Mouse (Mus musculus): ENCODE measurements around the gene Prickle2.

Gene Prickle2

DNA sequence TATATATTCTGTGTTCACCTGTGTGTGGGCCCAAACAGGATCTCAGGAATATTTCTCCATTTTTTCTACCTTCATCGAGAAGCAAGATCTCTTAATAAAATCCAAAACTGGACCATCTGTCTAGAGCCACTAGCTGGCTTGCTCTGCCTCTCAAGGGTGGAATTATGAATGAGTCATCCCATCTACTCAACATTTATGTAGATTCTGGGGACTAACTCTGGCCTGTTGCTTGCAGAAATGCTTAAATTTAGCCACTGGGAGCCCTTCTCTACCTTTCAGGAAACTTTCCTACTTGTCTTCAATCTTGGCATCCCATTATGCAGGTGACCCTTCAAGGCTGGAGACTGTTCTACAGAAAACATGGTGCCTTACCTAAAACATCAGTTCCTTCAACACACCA is 194.0 kb downstream of the Prickle2 start:
- CTCF ChIA-PET = no interaction called here

GRCm38 (mm10) chr6:92509712-92510111 is 196.2 kb downstream of the Prickle2 start:
- CTCF ChIA-PET = no interaction called here

GRCm38 (mm10) chr6:92506276-92506675 is 199.7 kb downstream of the Prickle2 start:
- CTCF ChIA-PET = no interaction called here

DNA sequence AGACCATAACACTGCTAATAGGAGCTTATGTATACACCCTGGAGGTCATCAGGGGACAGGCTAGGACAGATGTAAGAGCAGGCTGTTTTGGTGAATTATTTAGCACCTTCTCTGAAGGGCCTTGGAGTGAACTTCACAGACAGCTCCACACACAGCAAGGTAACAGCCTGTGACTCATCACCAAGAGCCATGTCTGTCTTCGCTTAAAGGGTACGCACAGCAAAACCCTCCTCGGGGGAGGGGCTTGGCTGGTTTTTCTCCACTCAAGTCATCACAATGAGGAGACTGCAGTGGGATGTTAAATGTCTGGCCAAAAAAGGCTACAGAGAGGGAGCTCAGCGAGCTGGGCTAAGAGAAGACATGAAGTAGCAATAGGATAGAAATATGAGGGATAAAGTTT is 206.5 kb downstream of the Prickle2 start:
- CTCF ChIA-PET = no interaction called here

GRCm38 (mm10) chr6:92498574-92498973 is 207.4 kb downstream of the Prickle2 start:
- CTCF ChIA-PET = no interaction called here

GRCm38 (mm10) chr6:92497279-92497678 is 208.7 kb downstream of the Prickle2 start:
- CTCF ChIA-PET = no interaction called here

DNA sequence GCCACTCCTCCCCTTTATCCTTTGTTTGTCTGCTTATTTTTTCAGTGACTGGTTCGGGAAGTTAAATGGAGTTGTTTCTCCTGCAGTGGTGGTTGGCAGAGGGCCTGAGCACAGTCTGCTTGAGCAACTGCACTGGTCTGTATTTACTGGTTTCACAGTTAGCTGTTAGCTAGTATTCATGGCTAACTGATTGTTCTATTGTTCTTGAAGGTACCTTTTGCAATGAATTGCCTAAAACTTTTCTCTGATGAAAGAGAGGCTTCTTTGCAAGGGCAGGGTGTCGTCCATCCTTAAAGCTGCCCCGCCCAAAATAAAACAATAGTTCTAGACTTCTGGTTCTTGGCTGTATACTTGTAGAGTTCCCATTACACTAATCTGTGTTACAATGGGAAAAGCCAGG is 210.5 kb downstream of the Prickle2 start:
- CTCF ChIA-PET = no interaction called here

GRCm38 (mm10) chr6:92481690-92481956 is 224.3 kb downstream of the Prickle2 start:
- CTCF ChIA-PET = no interaction called here

DNA sequence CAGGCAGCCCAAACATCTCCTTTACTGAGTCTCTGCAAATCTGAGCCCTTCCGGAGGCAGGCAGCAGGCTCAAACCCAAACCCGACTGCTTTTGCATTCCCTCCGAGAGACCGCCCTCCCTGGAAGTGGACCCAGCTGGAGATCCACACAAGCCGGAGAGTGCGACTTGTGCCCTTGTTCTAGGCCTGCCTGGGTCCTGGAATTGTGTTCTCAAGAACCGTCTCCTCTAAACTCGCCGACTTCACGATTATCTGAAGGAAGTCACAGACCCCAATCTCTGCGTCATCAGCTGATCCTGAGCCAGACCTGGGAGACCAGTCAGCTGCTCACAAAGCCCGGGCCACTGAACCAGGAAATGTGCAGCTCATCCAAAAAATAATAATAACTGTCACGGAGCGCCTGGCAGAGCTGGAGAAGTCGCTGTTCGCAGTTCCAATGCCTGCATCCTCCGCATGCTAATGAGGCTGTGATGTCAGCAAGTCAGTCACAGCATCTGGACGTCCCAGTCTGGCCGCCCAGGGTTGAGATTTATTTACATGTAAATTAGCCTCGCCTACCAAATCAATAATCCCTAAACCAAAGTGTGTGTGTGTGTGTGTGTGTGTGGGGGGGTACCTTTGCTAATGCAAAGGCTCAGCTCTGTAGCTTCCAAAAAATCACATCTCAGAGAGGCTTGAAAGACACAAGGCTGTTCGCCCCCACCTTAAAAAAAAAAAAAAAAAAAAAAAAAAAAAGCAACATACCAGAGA is 224.8 kb downstream of the Prickle2 start:
- CTCF ChIA-PET = no interaction called here

DNA sequence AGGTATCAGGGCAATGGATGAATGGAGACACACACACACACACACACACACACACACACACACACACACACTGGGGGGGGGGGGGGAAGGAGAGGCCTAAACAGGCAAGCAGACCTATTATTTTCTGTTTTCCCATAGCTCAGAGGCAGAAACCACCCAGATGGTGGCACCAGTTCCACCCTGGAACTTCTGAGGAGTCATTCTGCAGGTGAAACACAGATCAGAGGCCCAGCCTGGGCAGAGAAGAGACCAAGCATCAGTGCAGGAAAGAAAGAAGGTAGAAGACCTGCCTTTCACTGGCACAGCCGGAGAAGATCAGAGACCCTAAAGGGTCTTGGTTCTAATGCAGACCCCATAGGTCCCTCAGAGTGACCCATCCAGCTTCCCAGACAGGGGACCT is 227.3 kb downstream of the Prickle2 start:
- CTCF ChIA-PET = no interaction called here

- CTCF ChIA-PET = no interaction called here
Measured at GRCm38 (mm10) chr6:92477621-92478020, 228.3 kb downstream of the Prickle2 start.

GRCm38 (mm10) chr6:92469456-92469855 is 236.5 kb downstream of the Prickle2 start:
- CTCF ChIA-PET = no interaction called here

DNA sequence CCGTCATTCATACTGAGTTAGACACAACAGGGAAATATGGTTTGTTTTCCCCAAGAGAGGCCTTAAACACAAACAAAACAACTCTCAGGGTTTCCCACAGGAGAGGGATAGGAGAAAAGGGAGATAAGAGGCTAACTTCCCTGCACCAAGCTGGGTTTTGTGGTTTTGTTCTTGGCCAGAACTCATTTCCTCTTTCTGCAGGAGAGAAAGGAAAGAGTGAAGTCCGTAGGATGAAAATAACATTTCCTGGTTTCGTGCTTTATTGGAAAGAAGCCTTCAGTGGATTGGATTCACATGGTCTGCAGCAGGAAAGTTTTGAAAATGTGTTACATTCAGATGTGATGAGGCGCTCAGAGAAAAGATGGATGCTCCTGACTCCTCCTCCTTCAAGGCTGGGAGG is 237.1 kb downstream of the Prickle2 start:
- CTCF ChIA-PET = no interaction called here

GRCm38 (mm10) chr6:92468383-92468791 is 237.6 kb downstream of the Prickle2 start:
- CTCF ChIA-PET = no interaction called here

DNA sequence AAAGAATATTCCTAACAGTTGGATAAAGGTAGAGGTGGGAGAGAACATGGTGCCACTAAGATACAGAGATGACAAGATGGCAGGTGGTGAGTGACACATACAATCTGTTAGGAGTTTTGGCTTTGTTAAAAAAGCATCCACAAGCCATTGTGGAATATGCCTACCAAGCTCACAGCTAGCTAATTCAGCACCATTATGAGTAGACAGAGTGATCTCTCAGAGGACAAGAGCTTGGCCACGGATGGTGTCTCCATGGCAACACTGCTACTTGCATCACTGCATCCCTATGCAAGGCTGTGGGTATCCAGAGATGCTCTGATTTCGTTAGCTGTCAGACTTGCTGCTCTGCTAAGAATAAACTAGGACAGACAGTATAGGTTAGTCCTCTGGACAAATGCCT is 238.6 kb downstream of the Prickle2 start:
- CTCF ChIA-PET = no interaction called here

- CTCF ChIA-PET = no interaction called here
Measured at GRCm38 (mm10) chr6:92465666-92466065, 240.3 kb downstream of the Prickle2 start.

DNA sequence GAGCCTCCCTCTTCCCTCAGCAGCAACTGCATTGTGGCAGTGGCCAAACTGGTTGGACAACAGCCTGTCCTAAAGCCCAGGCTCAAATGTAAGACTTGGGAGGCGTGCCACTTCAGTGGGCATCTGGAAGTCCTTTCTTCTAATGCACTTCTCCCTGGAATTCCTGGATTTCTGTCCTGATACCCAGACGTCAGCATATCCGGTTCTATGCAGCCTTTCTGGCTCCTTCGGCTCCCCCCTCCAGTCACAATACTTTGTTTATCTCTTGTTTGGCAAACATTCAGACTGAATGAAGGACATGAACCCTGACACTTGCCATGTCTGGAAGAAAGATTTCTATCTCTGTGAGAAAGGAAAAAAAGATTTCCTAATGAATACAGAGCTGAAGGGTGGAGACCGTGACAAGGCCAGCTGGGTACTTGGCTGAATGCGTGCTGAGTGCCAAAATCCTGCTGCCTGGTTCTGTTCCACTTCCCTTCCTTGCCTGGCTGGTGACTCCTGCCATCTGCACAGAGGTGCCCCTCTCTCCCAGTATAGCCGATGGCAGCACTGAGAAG is 241.1 kb downstream of the Prickle2 start:
- CTCF ChIA-PET = no interaction called here

DNA sequence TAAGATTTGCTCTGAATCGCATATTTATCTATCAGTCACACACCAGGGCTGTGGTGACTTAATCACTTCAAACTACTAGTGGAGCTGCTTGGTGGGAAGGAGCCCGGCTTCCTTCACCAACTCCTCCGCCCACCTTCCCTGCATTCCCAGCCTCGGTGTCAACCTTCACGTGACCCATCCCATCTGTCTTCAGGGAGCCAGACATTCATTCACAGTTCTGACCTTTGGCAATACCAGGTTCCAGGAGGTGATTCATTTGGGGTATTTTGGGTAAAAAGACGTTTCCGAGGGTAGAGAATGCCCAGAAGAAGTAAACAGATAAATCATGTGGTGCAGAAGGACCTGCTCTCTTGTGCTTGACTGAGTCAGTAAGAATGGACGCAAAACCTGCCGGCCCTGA is 242.2 kb downstream of the Prickle2 start:
- CTCF ChIA-PET = no interaction called here

- CTCF ChIA-PET = no interaction called here
Measured at GRCm38 (mm10) chr6:92460750-92461149, 245.2 kb downstream of the Prickle2 start.

GRCm38 (mm10) chr6:92458026-92458425 is 247.9 kb downstream of the Prickle2 start:
- CTCF ChIA-PET = no interaction called here

DNA sequence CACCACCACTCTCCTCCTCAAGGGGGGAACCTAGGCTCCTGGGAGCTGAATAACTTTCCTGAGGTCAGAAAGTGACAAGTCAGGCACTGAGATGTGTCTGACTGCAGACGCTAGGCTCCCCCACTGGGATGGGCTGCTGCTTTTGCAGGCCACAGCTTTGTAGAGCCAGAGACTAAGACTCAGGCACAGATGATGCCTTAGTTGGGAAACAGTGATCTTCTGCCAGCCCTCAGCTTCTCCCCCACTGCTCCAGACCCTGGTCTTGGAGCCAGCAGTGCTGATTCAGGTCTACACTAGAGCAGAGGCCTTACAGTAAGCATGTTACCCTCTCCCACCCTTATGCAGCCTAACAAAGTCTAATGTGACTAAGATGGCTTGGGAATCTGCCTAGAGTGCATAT is 254.5 kb downstream of the Prickle2 start:
- CTCF ChIA-PET = no interaction called here

GRCm38 (mm10) chr6:92449956-92450355 is 256.0 kb downstream of the Prickle2 start:
- CTCF ChIA-PET = no interaction called here

DNA sequence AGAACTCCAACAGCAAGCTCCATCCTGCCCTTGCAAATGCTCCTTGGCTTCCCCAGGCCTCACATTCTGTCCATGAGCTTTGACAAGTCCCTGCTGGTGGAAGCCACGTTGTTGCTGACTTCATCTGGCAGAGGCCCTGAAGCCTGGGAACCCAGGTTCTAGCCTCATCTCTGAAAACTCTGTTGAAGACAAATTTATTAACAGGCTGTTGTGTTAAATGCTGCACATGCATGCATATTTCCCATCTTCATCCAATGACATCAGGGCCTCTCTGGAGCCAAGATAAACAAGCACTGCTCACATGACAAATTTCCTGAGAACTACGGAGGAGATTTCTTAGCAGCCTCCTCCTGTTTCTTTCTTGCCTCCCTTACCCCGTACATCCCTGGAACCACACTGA is 259.3 kb downstream of the Prickle2 start:
- CTCF ChIA-PET = no interaction called here

DNA sequence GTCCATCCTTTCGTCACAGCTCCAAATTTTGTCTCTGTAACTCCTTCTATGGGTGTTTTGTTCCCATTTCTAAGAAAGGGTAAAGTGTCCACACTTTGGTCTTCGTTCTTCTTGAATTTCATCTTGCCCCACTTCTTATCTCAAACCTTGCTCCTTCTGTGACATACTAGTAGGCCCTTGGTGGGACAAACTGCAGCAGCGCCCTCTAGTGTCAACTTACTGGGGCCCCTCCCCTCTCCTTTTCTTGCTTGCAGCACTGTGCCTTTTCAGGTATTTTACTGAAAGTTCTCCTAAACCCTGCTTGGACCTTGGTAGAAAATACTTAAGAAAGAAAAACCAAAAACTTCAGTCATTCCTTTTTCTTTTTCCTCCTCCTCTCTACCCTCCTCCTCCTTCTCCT is 264.8 kb downstream of the Prickle2 start:
- CTCF ChIA-PET = no interaction called here

DNA sequence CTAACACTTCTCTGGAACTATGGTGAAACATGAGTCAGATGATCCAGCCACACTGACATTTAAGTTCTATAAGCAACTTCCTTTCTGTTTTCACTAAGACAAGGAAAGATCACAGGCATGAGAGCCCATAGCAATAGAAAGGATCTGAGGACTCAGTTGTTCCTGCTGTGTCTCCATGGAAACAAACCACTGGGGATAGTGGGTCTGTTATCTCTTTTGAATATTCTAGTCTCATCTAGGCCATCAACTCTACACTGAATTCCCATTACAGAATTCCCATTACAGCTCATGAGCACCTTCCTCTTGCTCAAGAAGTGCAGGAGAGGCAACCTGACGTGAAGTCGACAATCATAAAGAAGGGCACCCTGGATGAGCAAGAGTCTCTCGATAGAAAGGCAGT is 265.7 kb downstream of the Prickle2 start:
- CTCF ChIA-PET = no interaction called here
